Mouse (Mus musculus): Measurements from ENCODE around the gene Boc.

- TF ChIP-seq CTCF (IDR thresholded peaks at IDR 0.05; ENCODE audit: low read depth, low read length) (no peak), POLR2A (IDR thresholded peaks at IDR 0.05; ENCODE audit: insufficient read depth, low read length) (no peak), EP300 (IDR thresholded peaks at IDR 0.05; ENCODE audit: insufficient read depth, low read depth, low read length) (no peak)
Observed at GRCm38 (mm10) chr16:44528955-44529354, 29.7 kb downstream of the Boc start.

Data from ES-Bruce4 (cell line).